Mouse (Mus musculus) MEL (cell line): ENCODE results near the gene Mpv17l2. TPM values are rescaled to one million over a fixed set of nuclear protein-coding genes. Genes with fewer than 3 reads are reported as not detected.

Experiments used
- DNase-seq: peaks from one replicate; pipeline ENCODE4 v3.0.0; 2011; ENCODE audit warnings: low read depth, low spot score
- H3K27ac ChIP-seq: 2 replicates; pipeline ENCODE4 v1.5.1; 2012; ENCODE audit warnings: low read depth, mild to moderate bottlenecking, control low read depth, low read length, moderate library complexity; ENCODE audit not compliant: control insufficient read depth
- H3K27me3 ChIP-seq, 2 experiments: fragments of 150-350 bp in 1 of 2; sonication (generic) in 1 of 2; 2 replicates each; pipeline ENCODE4 v1.6.1; 2012; ENCODE audit warnings: low read length in 2 of 2, mild to moderate bottlenecking in 2 of 2, improper control_type of control experiment in 1 of 2, moderate library complexity in 1 of 2; ENCODE audit not compliant: insufficient read depth in 2 of 2, control insufficient read depth in 1 of 2
- H3K36me3 ChIP-seq, 2 experiments: 2 replicates each; pipeline ENCODE4 v1.6.1; 2012 to 2014; ENCODE audit warnings: low read length in 2 of 2, improper control_type of control experiment in 1 of 2, inconsistent platforms in 1 of 2, mild to moderate bottlenecking in 1 of 2; ENCODE audit not compliant: insufficient read depth in 2 of 2, control insufficient read depth in 1 of 2
- H3K4me1 ChIP-seq, 2 experiments: fragments of 150-350 bp in 1 of 2; sonication (generic) in 1 of 2; 2 replicates each; pipeline ENCODE4 v1.6.1; 2012; ENCODE audit warnings: low read length in 2 of 2, improper control_type of control experiment in 1 of 2, mild to moderate bottlenecking in 1 of 2; ENCODE audit not compliant: insufficient read depth in 2 of 2, control insufficient read depth in 1 of 2
- H3K4me3 ChIP-seq, 2 experiments: fragments of 150-350 bp in 1 of 2; sonication (generic) in 1 of 2; 2 replicates each; pipeline ENCODE4 v1.5.1; 2012; ENCODE audit warnings: low read depth in 2 of 2, low read length in 2 of 2, mild to moderate bottlenecking in 2 of 2, moderate library complexity in 2 of 2, control low read depth in 1 of 2, improper control_type of control experiment in 1 of 2; ENCODE audit not compliant: control insufficient read depth in 1 of 2, insufficient read depth in 1 of 2
- H3K79me2 ChIP-seq: 2 replicates; pipeline ENCODE4 v1.6.1; 2012; ENCODE audit warnings: mild to moderate bottlenecking, low read length, moderate library complexity; ENCODE audit not compliant: control insufficient read depth, poor library complexity, insufficient read depth
- H3K9ac ChIP-seq: 2 replicates; pipeline ENCODE4 v1.6.1; 2012; ENCODE audit warnings: low read depth, mild to moderate bottlenecking, control low read depth, low read length, moderate library complexity; ENCODE audit not compliant: control insufficient read depth, poor library complexity, severe bottlenecking
- H3K9me3 ChIP-seq: fragments of 150-350 bp; sonication (generic); replicated peaks from 2 replicates; pipeline ENCODE4 v1.6.1; 2012; ENCODE audit warnings: mild to moderate bottlenecking, low read length, improper control_type of control experiment, moderate library complexity; ENCODE audit not compliant: insufficient read depth
- MAZ ChIP-seq: IDR thresholded peaks from 2 replicates; pipeline ENCODE4 v1.6.1; 2012; ENCODE audit warnings: low read depth, mild to moderate bottlenecking, inconsistent platforms, low read length, improper control_type of control experiment
- SMC3 ChIP-seq: IDR thresholded peaks from 2 replicates; pipeline ENCODE4 v1.6.1; 2011; ENCODE audit warnings: low read depth, low read length, improper control_type of control experiment
- polyA plus RNA-seq, 2 experiments: library from polyadenylated mRNA; stranded (reverse) in 1 of 2; unstranded in 1 of 2; fragments of >175 nt in 1 of 2; fragments of >200 nt in 1 of 2; gene quantifications; 2 replicates each; pipeline versions ENCODE4 v1.2.1 to v1.2.4; 2012; ENCODE audit warnings: low replicate concordance in 2 of 2, low read depth in 1 of 2; ENCODE audit not compliant: insufficient read length in 2 of 2, insufficient read depth in 1 of 2, missing spikeins in 1 of 2
- total RNA-seq: library from RNA; depleted of rRNA; stranded (reverse); fragments of 300-350 nt; gene quantifications from 2 replicates; pipeline ENCODE4 v1.2.3, GENCODE M21; 2012; rRNA removed

The Mpv17l2 gene
- total and polyA plus RNA-seq, 3 experiments = 52.8 to 102 TPM; not detected in 1

GRCm38 (mm10) chr8:70709794-70710193 is 51.0 kb downstream of the Mpv17l2 start:
- no peaks in the 10 kb centered on the region for H3K79me2 ChIP-seq
- H3K27ac ChIP-seq = no peak overlapping the region
- no peaks in the 10 kb centered on the region for H3K4me1 ChIP-seq
- no peak overlapping the region for H3K9ac ChIP-seq
- H3K36me3 ChIP-seq = no peaks in the 10 kb centered on the region
- no peak for TF ChIP-seq SMC3
- no peak for TF ChIP-seq MAZ
- TF ChIP-seq, all 39 proteins: peak for 0
- H3K27me3 ChIP-seq = no peaks in the 10 kb centered on the region
- no peak for DNase-seq
- H3K4me3 ChIP-seq = no peak overlapping the region
- no peaks in the 10 kb centered on the region for H3K9me3 ChIP-seq

Other genes with a start within 250 kb of the Mpv17l2 start
- 212 and 215 TPM in 2 replicates for gene Fkbp8, start 233.2 kb downstream of the Mpv17l2 start, total RNA-seq
- 100 to 1,000 TPM in 1 of 2 experiments, not detected in 1; 349 TPM for gene Fkbp8, start 233.2 kb downstream of the Mpv17l2 start, polyA plus RNA-seq
- gene Kxd1, start 233.0 kb downstream of the Mpv17l2 start, total RNA-seq = 49.1 and 54.4 TPM in 2 replicates
- gene Kxd1, start 233.0 kb downstream of the Mpv17l2 start, polyA plus RNA-seq = 10 to 100 TPM in 1 of 2 experiments, not detected in 1; 77.4 TPM
- gene Ell, start 221.5 kb downstream of the Mpv17l2 start, total RNA-seq = 10.8 and 12.4 TPM in 2 replicates
- gene Ell, start 221.5 kb downstream of the Mpv17l2 start, polyA plus RNA-seq = 10 to 100 TPM in 1 of 2 experiments, not detected in 1; 25.9 TPM
- 84.1 and 90.9 TPM in 2 replicates for gene Isyna1, start 166.6 kb downstream of the Mpv17l2 start, total RNA-seq
- 100 to 1,000 TPM in 1 of 2 experiments, not detected in 1; 189 TPM for gene Isyna1, start 166.6 kb downstream of the Mpv17l2 start, polyA plus RNA-seq
- gene Ssbp4, start 152.1 kb downstream of the Mpv17l2 start, total RNA-seq = 80.2 and 84.9 TPM in 2 replicates
- 100 to 1,000 TPM in 1 of 2 experiments, not detected in 1; 212 TPM for gene Ssbp4, start 152.1 kb downstream of the Mpv17l2 start, polyA plus RNA-seq
- gene Lrrc25, start 144.8 kb downstream of the Mpv17l2 start, total RNA-seq = 0.20 and 0.39 TPM in 2 replicates
- 1 to 10 TPM in 1 of 2 experiments, not detected in 1; 1.1 TPM for gene Lrrc25, start 144.8 kb downstream of the Mpv17l2 start, polyA plus RNA-seq
- gene Gdf15, start 128.5 kb downstream of the Mpv17l2 start, total RNA-seq = 0.15 and 1.8 TPM in 2 replicates
- gene Gdf15, start 128.5 kb downstream of the Mpv17l2 start, polyA plus RNA-seq = under 1 TPM in 1 of 2 experiments, not detected in 1; 0.63 TPM
- gene Pgpep1, start 100.6 kb downstream of the Mpv17l2 start, total RNA-seq = 12.6 and 13.7 TPM in 2 replicates
- 10 to 100 TPM in 1 of 2 experiments, not detected in 1; 19.5 TPM for gene Pgpep1, start 100.6 kb downstream of the Mpv17l2 start, polyA plus RNA-seq
- gene Lsm4, start 87.7 kb downstream of the Mpv17l2 start, total RNA-seq = 152 and 172 TPM in 2 replicates
- 1,000 to 10,000 TPM in 1 of 2 experiments, 100 to 1,000 TPM in 1; 514 to 2,024 TPM for gene Lsm4, start 87.7 kb downstream of the Mpv17l2 start, polyA plus RNA-seq
- 11.1 and 16.5 TPM in 2 replicates for gene Jund, start 62.0 kb downstream of the Mpv17l2 start, total RNA-seq
- 10 to 100 TPM in 1 of 2 experiments, not detected in 1; 18.8 TPM for gene Jund, start 62.0 kb downstream of the Mpv17l2 start, polyA plus RNA-seq
- 0.03 TPM in 1 of 2 replicates, not detected in the other for gene Iqcn, start 57.5 kb downstream of the Mpv17l2 start, total RNA-seq
- gene Iqcn, start 57.5 kb downstream of the Mpv17l2 start, polyA plus RNA-seq = not detected
- gene Gm3336, start 42.4 kb downstream of the Mpv17l2 start, total RNA-seq = 0.19 and 0.20 TPM in 2 replicates
- gene Gm3336, start 42.4 kb downstream of the Mpv17l2 start, polyA plus RNA-seq = under 1 TPM in 1 of 2 experiments, not detected in 1; 0.72 TPM
- 0.65 and 0.75 TPM in 2 replicates for gene Pde4c, start 37.2 kb downstream of the Mpv17l2 start, total RNA-seq
- 1 to 10 TPM in 1 of 2 experiments, not detected in 1; 3.0 TPM for gene Pde4c, start 37.2 kb downstream of the Mpv17l2 start, polyA plus RNA-seq
- gene Rab3a, start 6.3 kb downstream of the Mpv17l2 start, total RNA-seq = 1.8 TPM in 2 replicates
- 1 to 10 TPM in 1 of 2 experiments, not detected in 1; 5.6 TPM for gene Rab3a, start 6.3 kb downstream of the Mpv17l2 start, polyA plus RNA-seq
- gene Pik3r2, start 15.8 kb upstream of the Mpv17l2 start, total RNA-seq = 23.7 and 25.4 TPM in 2 replicates
- gene Pik3r2, start 15.8 kb upstream of the Mpv17l2 start, polyA plus RNA-seq = 10 to 100 TPM in 1 of 2 experiments, not detected in 1; 37.8 TPM
- 10.4 and 13.5 TPM in 2 replicates for gene Mast3, start 44.1 kb upstream of the Mpv17l2 start, total RNA-seq
- 10 to 100 TPM in 1 of 2 experiments, not detected in 1; 54.7 TPM for gene Mast3, start 44.1 kb upstream of the Mpv17l2 start, polyA plus RNA-seq
- 1.2 and 1.4 TPM in 2 replicates for gene Il12rb1, start 47.5 kb upstream of the Mpv17l2 start, total RNA-seq
- gene Il12rb1, start 47.5 kb upstream of the Mpv17l2 start, polyA plus RNA-seq = 1 to 10 TPM in 1 of 2 experiments, not detected in 1; 2.2 TPM
- 10.0 and 13.1 TPM in 2 replicates for gene Arrdc2, start 78.8 kb upstream of the Mpv17l2 start, total RNA-seq
- 10 to 100 TPM in 1 of 2 experiments, not detected in 1; 22.5 TPM for gene Arrdc2, start 78.8 kb upstream of the Mpv17l2 start, polyA plus RNA-seq
- gene Kcnn1, start 102.3 kb upstream of the Mpv17l2 start, total RNA-seq = 7.3 and 8.9 TPM in 2 replicates
- 10 to 100 TPM in 1 of 2 experiments, not detected in 1; 10.7 TPM for gene Kcnn1, start 102.3 kb upstream of the Mpv17l2 start, polyA plus RNA-seq
- 47.5 and 47.6 TPM in 2 replicates for gene Ccdc124, start 113.0 kb upstream of the Mpv17l2 start, total RNA-seq
- 10 to 100 TPM in 1 of 2 experiments, not detected in 1; 87.1 TPM for gene Ccdc124, start 113.0 kb upstream of the Mpv17l2 start, polyA plus RNA-seq
- 0.12 and 0.13 TPM in 2 replicates for gene Slc5a5, start 131.8 kb upstream of the Mpv17l2 start, total RNA-seq
- under 1 TPM in 1 of 2 experiments, not detected in 1; 0.36 TPM for gene Slc5a5, start 131.8 kb upstream of the Mpv17l2 start, polyA plus RNA-seq
- 4,999 and 5,671 TPM in 2 replicates for gene Rpl18a, start 136.5 kb upstream of the Mpv17l2 start, total RNA-seq
- gene Rpl18a, start 136.5 kb upstream of the Mpv17l2 start, polyA plus RNA-seq = 1,000 to 10,000 TPM in 1 of 2 experiments, not detected in 1; 5,399 TPM
- 41.0 and 53.3 TPM in 2 replicates for gene Map1s, start 145.0 kb upstream of the Mpv17l2 start, total RNA-seq
- 10 to 100 TPM in 1 of 2 experiments, not detected in 1; 51.0 TPM for gene Map1s, start 145.0 kb upstream of the Mpv17l2 start, polyA plus RNA-seq